Mouse (Mus musculus) spleen, adult 2 months (tissue): ENCODE measurements at regions not wholly inside any gene's neighbourhood (a gene's known extent, or its start where the extent isn't known, plus 50 kb on each side); places are given as distances from the start of the nearest gene placed in this dataset.

Experiments used
- CTCF ChIP-seq: fragments of 200-500 bp; IDR thresholded peaks from 2 replicates; pipeline ENCODE4 v1.5.1; 2011; ENCODE audit warnings: mild to moderate bottlenecking, inconsistent platforms; ENCODE audit not compliant: insufficient read depth, insufficient read length, insufficient replicate concordance; ENCODE audit errors: extremely low read depth
- POLR2A ChIP-seq: fragments of 200-500 bp; IDR thresholded peaks from 2 replicates; pipeline ENCODE4 v1.6.1; 2011; ENCODE audit warnings: low read depth, low read length, inconsistent platforms

DNA sequence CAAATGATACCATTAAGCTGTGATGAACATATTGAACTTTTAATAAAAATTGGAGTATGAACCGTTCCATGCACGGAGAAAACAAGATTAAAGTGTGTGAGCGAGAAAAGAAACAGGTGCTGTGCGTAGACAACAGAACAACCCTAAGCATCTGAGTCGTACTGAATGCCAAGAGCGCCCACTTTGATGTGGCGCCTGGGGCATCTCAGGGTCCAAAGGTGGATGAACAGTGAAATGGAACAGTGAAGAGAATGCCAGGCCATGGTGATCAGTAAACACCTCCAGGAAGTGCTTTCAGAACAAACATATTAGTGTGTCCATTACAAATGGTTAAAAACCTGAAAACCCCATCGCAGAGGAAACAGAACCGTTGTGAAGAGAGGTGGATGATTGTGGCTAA lies 94.0 kb upstream of the Ednrb start:
- no peak for TF ChIP-seq POLR2A
- no peak for TF ChIP-seq CTCF
